Mouse (Mus musculus) liver, embryonic 14.5 days (tissue): ENCODE results near the gene Mau2. TPM values are rescaled to one million over a fixed set of nuclear protein-coding genes. Genes with fewer than 3 reads are reported as not detected.
"Not testable (repeated sequence)": the region's sequence is repeated elsewhere in the genome, so short reads cannot be mapped to it uniquely, and the experiment has no call there.

Source experiments
- ATAC-seq: fragments of 200-750 bp; cut with Nextera tagmentation; 2 replicates; pipeline ENCODE4 v1.8.0; 2017; ENCODE audit warnings: moderate number of reproducible peaks, mild to moderate bottlenecking, moderate library complexity; ENCODE audit not compliant: insufficient read depth
- DNase-seq, 3 experiments: peaks; one replicate each; pipeline ENCODE4 v3.0.0-alpha.2; 2012 to 2013; ENCODE audit warnings: low read depth in 3 of 3, low spot score in 3 of 3
- H3K27ac ChIP-seq: fragments of 300-500 bp; sonication (generic); 2 replicates; pipeline ENCODE4 v1.5.1; 2014; ENCODE audit warnings: moderate library complexity, mild to moderate bottlenecking, control low read depth, inconsistent platforms
- H3K27me3 ChIP-seq: fragments of 300-500 bp; sonication (generic); 2 replicates; pipeline ENCODE4 v1.6.1; 2014; ENCODE audit warnings: mild to moderate bottlenecking, low read length, moderate library complexity; ENCODE audit not compliant: control insufficient read depth, insufficient read depth
- H3K36me3 ChIP-seq: fragments of 300-500 bp; sonication (generic); replicated peaks from 2 replicates; pipeline ENCODE4 v1.6.1; 2014; ENCODE audit warnings: low read depth; ENCODE audit not compliant: control insufficient read depth, insufficient read depth
- H3K4me1 ChIP-seq, 2 experiments: fragments of 200-500 bp in 1 of 2; fragments of 300-500 bp in 1 of 2; sonication (generic) in 1 of 2; replicated peaks; 2 replicates each; pipeline ENCODE4 v1.6.1; 2012 to 2014; ENCODE audit warnings: antibody characterized with exemption in 1 of 2, inconsistent platforms in 1 of 2, low read length in 1 of 2; ENCODE audit not compliant: control insufficient read depth in 2 of 2, insufficient read depth in 2 of 2
- H3K4me2 ChIP-seq: fragments of 300-500 bp; sonication (generic); 2 replicates; pipeline ENCODE4 v1.6.1; 2014; ENCODE audit warnings: low read depth, mild to moderate bottlenecking, control low read depth, moderate library complexity
- H3K4me3 ChIP-seq, 2 experiments: fragments of 200-500 bp in 1 of 2; fragments of 300-500 bp in 1 of 2; sonication (generic) in 1 of 2; 2 replicates each; pipeline ENCODE4 v1.5.1; 2012 to 2014; ENCODE audit warnings: low read depth in 2 of 2, low read length in 2 of 2, mild to moderate bottlenecking in 2 of 2, control low read depth in 1 of 2, inconsistent platforms in 1 of 2, moderate library complexity in 1 of 2; ENCODE audit not compliant: insufficient read depth in 1 of 2
- H3K9ac ChIP-seq: fragments of 300-500 bp; sonication (generic); replicated peaks from 2 replicates; pipeline ENCODE4 v1.6.1; 2014; ENCODE audit warnings: mild to moderate bottlenecking, control low read depth, moderate library complexity
- H3K9me3 ChIP-seq: fragments of 300-500 bp; sonication (generic); 2 replicates; pipeline ENCODE4 v1.6.1; 2016; ENCODE audit warnings: low read length, mixed read lengths; ENCODE audit not compliant: control insufficient read depth
- CTCF ChIP-seq: IDR thresholded peaks from 2 replicates; pipeline ENCODE4 v1.5.1; 2016; ENCODE audit warnings: antibody characterized with exemption, low read depth, control low read depth
- EP300 ChIP-seq: IDR thresholded peaks from 2 replicates; pipeline ENCODE4 v1.6.1; 2016; ENCODE audit warnings: antibody characterized with exemption, low read depth
- WGBS: fragments of 180-500 bp; shearing (Covaris S2); extraction: QIAGEN DNeasy Blood & Tissue Kit; methylation state at CpG from one replicate; pipeline ENCODE4 v1.1.7; 2014; ENCODE audit not compliant: insufficient replicate concordance; 5-methylcytosine and 5-hydroxymethylcytosine counted together
- polyA plus RNA-seq, 2 experiments: library from polyadenylated mRNA; depleted of rRNA in 1 of 2; stranded (reverse) in 1 of 2; unstranded in 1 of 2; fragments of >200 nt; fragmentation: Nextera tagmentation in 1 of 2; extraction: Ambion mirVana in 1 of 2; gene quantifications; 2 replicates each; pipeline versions ENCODE4 v1.2.1 to v1.2.3; 2012 to 2014

Mau2 gene
- polyA plus RNA-seq, 2 experiments: 15.6 to 19.2 TPM

GRCm38 (mm10) chr8:69995422-69995775, 47.1 kb downstream of the Mau2 start:
- H3K27ac ChIP-seq: peak overlapping the region; percentile 93
- H3K9me3 ChIP-seq: no peaks in the 10 kb centered on the region
- H3K4me1 ChIP-seq: peaks cover 13 to 22% of the 10 kb centered on the region in 2 experiments
- H3K4me3 ChIP-seq: peak overlapping the region; percentile 69 to 96
- under 1% methylated on average over 7 of the region's 7 CpGs for WGBS
- ATAC-seq (no peak), DNase-seq (no peak)
- H3K27me3 ChIP-seq: no peaks in the 10 kb centered on the region
- TF ChIP-seq EP300 (no peak), CTCF (no peak)
- peak overlapping the region; percentile 92 for H3K4me2 ChIP-seq
- peak overlapping the region; percentile 76 for H3K9ac ChIP-seq
- H3K36me3 ChIP-seq: peaks cover 11% of the 10 kb centered on the region

GRCm38 (mm10) chr8:69988936-69989335, 53.6 kb downstream of the Mau2 start:
- not testable (repeated sequence) for H3K9me3 ChIP-seq, DNase-seq, H3K9ac ChIP-seq, H3K4me2 ChIP-seq, H3K27me3 ChIP-seq, H3K4me3 ChIP-seq, H3K27ac ChIP-seq, ATAC-seq
- 74% methylated on average over 5 of the region's 7 CpGs for WGBS
- Histone ChIP-seq H3K36me3 (peaks cover 11% of the 10 kb centered on the region), H3K4me1 (peaks cover 5 to 12% of the 10 kb centered on the region in 2 experiments)

DNA sequence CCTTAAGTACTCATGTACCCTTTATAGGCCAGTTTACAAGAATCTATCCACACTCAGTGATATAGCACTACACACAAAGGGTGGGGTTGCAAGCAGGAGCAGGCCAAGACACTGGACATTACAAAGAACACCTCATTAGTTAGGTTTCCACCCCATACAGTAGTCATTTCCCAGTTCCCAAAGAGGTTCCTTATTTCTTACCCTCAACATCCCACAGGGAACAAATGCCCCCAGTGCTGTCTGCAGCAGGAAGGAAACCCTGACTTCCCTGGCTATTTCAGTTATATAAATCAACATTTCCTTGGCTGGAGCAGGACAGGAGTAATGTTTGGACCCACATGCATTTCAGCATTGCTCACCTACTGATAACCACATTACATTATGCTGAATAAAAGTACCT, 54.8 kb downstream of the Mau2 start:
- DNase-seq (no peak), ATAC-seq (no peak)
- no peaks in the 10 kb centered on the region for H3K9me3 ChIP-seq

GRCm38 (mm10) chr8:69984876-69985553, 57.5 kb downstream of the Mau2 start:
- no peak for ATAC-seq

More for the DNA sequence above, 54.8 kb downstream of the Mau2 start:
- no peak overlapping the region for H3K9ac ChIP-seq
- TF ChIP-seq CTCF: no peak
- no peak for TF ChIP-seq EP300
- H3K27me3 ChIP-seq: no peaks in the 10 kb centered on the region
- H3K27ac ChIP-seq: no peak overlapping the region
- H3K4me1 ChIP-seq: peaks cover 2 to 8% of the 10 kb centered on the region in 2 experiments; a peak in 2 of 4 replicates
- H3K36me3 ChIP-seq: peaks cover 7% of the 10 kb centered on the region
- H3K4me3 ChIP-seq: no peak overlapping the region
- H3K4me2 ChIP-seq: no peak overlapping the region

GRCm38 (mm10) chr8:69978456-69978855, 64.1 kb downstream of the Mau2 start:
- H3K9ac ChIP-seq: no peak overlapping the region
- DNase-seq (no peak), ATAC-seq (no peak)
- no peaks in the 10 kb centered on the region for H3K36me3 ChIP-seq
- H3K27ac ChIP-seq: no peak overlapping the region
- no peaks in the 10 kb centered on the region for H3K9me3 ChIP-seq
- H3K4me2 ChIP-seq: no peak overlapping the region
- 83% methylated on average over 4 of the region's 4 CpGs for WGBS
- no peak overlapping the region for H3K4me3 ChIP-seq
- H3K27me3 ChIP-seq: no peaks in the 10 kb centered on the region
- peaks cover 10 to 12% of the 10 kb centered on the region in 2 experiments for H3K4me1 ChIP-seq
- TF ChIP-seq CTCF (no peak), EP300 (no peak)

More at GRCm38 (mm10) chr8:69984876-69985553, 57.5 kb downstream of the Mau2 start:
- DNase-seq: no peak
- Histone ChIP-seq H3K9me3 (no peaks in the 10 kb centered on the region), H3K9ac (no peak overlapping the region), H3K27ac (no peak overlapping the region), H3K4me3 (no peak overlapping the region), H3K36me3 (no peaks in the 10 kb centered on the region), H3K4me1 (0 out of 4 replicates have a peak, but pooled peaks cover 0 to 3% of the 10 kb centered on the region in 2 experiments), H3K4me2 (no peak overlapping the region), H3K27me3 (no peaks in the 10 kb centered on the region)
- TF ChIP-seq CTCF: no peak
- TF ChIP-seq EP300: no peak
- WGBS: 64% methylated on average over 2 of the region's 2 CpGs
